Mouse (Mus musculus): Measurements from ENCODE around the gene Pdgfd. TPM values are rescaled to one million over a fixed set of nuclear protein-coding genes. Genes with fewer than 3 reads are reported as not detected.

The Pdgfd gene
- polyA plus RNA-seq (2021; fragmentation: Nextera tagmentation): 1.5 and 1.8 TPM in 2 replicates
- long read RNA-seq, experiment 1, transcript Pdgfd-203 (6 exons, 2,862 nt): minor isoform, 5 of 28 reads
- long read RNA-seq, experiment 1, transcript Pdgfd-201 (7 exons, 3,131 nt): major isoform, 11 of 28 reads
- long read RNA-seq, experiment 1, transcript Pdgfd-202 (7 exons, 1,795 nt): minor isoform, 7 of 28 reads
- long read RNA-seq, experiment 1, partial matches to known transcripts: 0 of 28 reads
- long read RNA-seq, experiment 1, other reads (novel, unspliced or antisense): 5 of 28 reads
- long read RNA-seq, experiment 2, partial matches to known transcripts: 0 of 3 reads
- long read RNA-seq, experiment 2, other reads (novel, unspliced or antisense): 0 of 3 reads

DNA sequence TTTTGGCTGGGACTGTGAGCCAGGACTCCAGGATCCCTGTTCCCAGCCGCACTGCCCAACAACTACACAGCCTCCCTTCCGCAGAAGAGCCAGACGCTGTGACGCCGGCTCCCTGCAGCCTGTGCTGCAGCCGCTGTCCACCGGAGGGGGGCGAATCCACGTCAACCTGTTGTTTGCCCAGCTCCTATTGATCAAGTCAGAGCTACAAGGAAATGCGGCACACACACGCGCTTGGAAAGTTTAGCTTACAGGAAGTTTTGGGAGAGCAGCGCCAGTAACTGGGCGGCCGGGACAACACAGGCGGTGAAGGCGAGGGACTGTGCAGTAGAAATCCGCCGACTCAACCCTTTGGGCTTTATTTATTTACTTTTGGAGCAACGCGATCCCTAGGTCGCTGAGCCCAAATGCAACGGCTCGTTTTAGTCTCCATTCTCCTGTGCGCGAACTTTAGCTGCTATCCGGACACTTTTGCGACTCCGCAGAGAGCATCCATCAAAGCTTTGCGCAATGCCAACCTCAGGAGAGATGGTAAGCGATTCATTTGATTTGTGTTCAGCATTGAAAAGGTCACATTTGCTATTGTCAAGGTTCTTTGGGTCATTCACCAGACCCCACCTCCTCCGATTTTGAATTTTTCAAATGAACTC, at the start of gene Pdgfd:
Gene Pdgfd (plus strand): TSS at position 194 of the 647 bp plus-strand sequence.

DNA sequence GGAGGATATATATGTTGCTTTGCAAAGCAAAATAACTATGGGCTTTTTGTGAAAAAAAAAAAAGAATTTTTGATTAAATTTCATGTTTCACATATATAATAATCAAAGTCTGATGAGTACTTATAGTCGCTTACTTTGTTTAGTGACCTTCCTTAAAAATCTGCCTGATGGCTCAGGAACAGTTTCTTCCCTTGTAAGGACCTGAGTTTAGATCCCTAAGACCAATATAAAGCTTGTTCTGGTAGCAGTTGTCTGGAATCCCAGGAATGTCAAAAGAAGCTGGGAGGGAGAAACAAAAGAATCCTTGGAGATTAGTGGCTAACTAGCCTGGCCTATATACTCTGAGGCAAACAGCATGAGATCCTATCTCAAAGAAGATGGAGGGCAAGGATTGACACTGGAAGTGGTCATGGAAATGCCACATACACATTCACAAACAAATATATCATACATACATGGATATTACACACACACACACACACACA, 101.5 kb downstream of the Pdgfd start, which contains the start of gene Ddi1:
Gene Ddi1 (minus strand): TSS at position 51 of the 485 bp plus-strand sequence.

Other genes with a start within 250 kb of the Pdgfd start
- not detected in 2 replicates for gene Ddi1, start 101.3 kb downstream of the Pdgfd start, polyA plus RNA-seq (2021; fragmentation: Nextera tagmentation)